Mouse (Mus musculus): ENCODE results near the gene Hsd17b11. TPM values are rescaled to one million over a fixed set of nuclear protein-coding genes. Genes with fewer than 3 reads are reported as not detected.
"Not testable (repeated sequence)": the region's sequence is repeated elsewhere in the genome, so short reads cannot be mapped to it uniquely, and the experiment has no call there.

The Hsd17b11 gene
- total RNA-seq, 2 experiments from 2014 or later: 61.8 to 73.0 TPM

DNA sequence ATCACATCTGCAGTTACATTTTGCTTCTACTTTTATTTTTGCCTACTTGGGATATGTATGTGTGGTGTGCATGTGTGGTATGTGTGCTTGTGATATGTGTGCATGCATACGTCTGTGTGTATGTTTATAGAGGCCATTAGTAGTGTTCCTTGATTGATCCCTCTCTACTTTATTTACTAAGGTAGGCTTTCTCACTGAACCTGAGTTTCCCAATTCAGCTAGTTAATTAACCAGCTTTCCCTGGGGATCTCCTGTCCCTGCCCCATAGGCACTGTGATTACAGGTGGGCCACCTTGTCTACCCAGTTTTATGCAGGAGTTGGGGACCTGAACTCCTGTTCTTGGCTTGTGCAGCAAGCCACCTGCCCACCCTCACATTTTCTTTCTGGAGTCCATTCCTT, 15.0 kb upstream of the Hsd17b11 start:
- DNase-seq (ENCODE audit: low spot score in 2 of 2): no peak

DNA sequence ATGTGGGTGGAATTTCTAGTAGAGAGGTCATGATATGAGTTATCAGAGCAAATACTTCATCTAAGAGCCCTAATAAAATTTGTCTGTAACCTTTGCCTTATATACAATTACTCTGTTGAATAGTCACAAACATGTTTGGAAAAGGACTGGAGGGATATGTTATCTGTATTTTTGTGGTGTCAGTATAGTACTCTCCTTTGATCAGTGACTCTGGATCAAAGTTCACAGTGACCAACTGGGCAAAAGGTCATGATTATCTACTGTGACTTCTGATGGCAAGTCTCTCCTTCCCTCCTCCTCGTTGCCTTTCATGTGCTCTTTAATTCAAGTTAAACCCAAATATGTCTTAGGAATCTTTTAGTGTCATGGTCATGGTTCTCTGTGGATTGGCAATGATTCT, 14.1 kb upstream of the Hsd17b11 start:
- no peak for DNase-seq (ENCODE audit: low spot score in 2 of 2)

DNA sequence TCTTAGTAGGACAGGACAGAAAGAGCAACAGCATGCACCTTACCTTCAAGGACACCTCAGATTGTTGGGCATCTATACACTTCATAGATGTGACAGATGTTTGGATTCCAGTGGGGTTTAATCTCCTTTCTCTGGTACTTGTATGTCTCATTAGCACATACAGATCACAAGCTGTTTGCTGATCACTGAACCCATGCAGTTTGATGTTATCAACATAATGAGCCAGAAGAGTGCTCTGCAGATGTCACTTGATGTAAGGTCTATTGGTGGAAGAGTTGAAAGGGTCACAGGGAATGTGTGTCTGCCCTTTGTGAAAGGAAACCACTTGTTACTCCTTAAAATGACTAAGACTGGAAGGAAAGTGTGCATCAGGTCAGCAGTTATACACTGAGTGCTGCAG, 13.3 kb upstream of the Hsd17b11 start:
- no peak for DNase-seq (ENCODE audit: low spot score in 2 of 2)

DNA sequence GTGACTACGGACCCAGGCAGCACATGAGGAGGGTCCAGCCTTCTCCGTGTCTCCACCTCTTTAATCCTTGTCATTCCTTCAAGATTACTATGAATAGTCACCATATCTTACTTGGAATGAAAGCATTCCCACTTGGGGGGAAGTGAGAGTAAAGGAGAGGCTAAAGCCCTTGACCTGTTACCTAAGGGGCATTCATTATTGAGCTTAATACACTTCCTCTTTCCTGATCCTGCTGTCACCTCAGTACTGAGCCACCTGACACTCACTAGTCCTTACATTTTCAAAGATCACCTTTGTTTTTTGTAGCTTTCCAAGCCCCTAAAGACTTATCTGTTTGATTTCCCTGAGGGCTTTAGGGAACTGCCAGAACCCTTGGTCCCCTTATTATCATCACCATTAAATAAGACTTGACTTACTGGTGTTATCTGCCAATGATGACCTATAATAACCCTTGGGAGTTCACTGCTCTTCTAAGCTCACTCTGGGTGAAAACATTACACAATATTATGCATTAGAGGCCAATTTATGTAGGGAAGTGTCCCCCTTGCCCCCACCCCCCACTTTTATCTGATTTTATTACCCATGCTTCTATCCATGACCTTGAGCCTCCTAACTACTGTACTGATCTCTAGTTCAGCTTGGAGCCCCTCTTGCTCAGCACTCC, 10.8 kb upstream of the Hsd17b11 start:
- no peak for DNase-seq (ENCODE audit: low spot score in 2 of 2)

DNA sequence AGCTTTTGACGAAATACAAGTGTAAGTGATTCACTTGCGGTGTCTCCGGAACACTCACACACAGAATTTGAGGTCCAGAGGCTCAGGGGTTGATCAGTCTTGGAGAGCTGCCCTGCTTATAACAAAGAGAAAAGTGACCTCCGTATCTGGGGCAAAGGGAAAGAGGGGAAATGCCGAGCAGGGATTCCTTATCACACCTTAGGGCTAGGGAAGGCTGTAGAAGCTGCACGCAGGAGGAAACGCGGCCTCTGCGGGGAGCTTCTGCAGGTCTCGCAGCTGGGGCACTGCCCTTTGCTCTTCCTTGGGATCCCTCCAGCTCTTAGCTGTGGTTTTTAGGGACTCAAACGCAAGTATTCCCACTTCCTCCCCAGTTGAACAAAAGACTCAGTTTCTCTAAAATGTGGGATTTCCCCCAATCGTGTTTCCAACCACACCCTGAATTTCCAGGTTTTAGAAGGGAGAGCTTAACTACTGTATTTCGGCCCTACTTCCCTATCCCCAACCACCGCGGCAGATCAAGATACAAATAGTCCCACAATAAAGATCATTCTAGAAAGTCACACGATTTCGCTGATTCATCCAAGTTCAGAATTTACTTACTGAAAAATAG, 3.6 kb upstream of the Hsd17b11 start:
- no peak for DNase-seq (ENCODE audit: low spot score in 2 of 2)

DNA sequence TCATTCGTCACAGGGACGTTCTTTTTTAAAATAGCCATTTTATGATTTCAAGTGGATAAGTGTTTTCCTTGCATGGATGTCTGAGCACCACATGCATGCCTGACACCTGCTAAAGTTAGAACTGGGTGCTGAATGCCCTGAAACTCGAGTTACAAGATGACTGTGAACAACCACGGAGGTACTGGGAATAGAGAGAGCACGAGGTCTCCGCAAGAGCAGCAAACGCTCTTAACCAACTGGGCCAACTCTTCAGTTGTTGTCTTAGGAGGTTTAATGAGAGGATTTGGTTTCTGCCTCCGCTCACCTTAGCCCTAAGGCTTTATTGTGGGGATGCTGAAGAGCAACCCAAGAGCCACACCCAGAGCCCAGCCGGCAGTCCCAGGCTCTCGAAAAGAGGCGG, 3.0 kb upstream of the Hsd17b11 start:
- no peak for DNase-seq (ENCODE audit: low spot score in 2 of 2)

DNA sequence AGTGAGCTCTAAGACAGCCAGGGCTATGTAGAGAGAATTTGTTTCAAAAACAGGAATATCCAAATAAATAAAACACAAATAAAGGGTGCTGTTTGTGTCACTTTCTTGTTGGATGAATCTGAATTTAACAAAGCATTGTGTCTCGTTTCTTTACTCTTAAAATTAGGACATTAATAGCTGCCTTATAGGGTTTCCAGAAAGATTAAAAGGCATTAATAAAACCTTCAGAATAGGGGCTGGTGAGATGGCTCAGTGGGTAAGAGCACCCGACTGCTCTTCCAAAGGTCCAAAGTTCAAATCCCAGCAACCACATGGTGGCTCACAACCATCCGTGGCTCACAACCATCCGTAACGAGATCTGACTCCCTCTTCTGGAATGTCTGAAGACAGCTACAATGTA, 2.5 kb upstream of the Hsd17b11 start:
- DNase-seq (ENCODE audit: low spot score in 2 of 2): not testable (repeated sequence)

DNA sequence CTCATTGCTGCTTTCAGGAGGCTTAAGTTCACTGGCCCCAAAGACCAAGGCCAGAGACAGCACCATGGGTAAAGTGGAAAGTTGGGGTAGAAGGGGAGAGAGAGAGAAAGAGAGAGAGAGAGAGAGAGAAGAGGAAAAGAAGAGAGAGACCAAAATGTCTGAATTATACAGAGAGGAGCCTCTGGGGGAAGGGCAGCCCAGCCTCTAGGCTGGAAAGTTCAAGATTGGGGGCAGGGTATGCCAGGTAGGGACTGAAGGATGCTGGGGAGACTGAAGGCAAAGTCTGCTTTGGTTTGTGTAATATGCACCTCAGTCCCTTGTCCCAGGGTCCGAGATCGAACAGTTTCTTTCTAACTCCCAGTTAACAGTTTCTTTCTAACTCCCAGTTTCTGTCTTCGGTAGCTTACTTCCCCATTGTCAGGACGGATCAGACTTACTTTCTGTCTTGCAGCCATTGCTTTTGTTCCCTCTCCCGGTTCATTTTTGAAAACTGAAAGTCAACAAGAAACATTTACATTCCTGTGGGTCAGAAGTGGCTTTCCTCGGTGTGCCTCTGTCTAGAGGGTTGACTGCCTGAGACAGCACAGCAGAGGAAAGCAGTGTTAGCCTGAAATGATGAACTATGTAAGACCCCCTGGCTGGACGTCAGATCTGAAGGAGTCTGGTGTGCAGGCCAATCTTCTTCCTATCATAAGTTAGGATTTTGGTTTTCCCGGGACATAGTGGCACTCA, 1.7 kb upstream of the Hsd17b11 start:
- DNase-seq (ENCODE audit: low spot score in 2 of 2): no peak

DNA sequence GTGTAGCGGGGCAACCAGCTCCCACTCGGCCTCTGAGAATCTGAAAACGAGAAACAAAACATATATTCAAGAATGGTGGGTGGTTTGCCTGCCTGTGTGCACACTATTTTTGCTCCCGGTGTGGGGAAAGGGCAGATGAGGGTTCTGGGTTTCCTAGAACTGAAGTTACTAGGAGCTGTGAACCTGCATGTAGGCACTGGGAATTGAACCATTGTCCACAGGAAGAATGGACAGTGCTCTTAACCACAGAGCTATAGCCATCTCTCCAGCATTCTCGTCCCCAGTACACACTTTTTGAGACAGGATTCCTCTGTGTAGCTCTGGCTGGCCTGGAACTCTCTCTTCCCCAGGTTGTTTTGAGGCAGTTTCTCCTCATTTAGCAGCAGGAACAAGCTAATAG, 839 bp upstream of the Hsd17b11 start:
- no peak for DNase-seq (ENCODE audit: low spot score in 2 of 2)

DNA sequence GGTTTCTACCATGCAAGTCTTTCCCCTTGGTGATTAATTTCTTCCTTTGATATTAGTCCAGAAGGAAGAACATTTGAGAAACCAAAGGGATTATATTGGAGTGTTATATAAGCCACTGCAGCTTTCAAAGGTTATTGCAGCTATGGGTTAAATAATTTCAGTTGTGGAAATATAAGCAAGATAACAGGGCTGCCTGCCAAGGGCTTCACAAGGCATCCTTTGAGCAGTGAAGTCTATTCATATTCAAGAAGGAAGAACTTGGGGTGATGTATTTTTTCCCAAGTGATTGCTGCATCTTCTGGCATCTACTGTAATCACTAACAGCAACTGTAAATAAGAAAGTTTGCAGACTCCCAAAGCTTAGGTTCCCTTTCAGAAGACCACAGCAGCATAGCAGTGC, 10.3 kb downstream of the Hsd17b11 start:
- no peak for DNase-seq (ENCODE audit: low spot score in 2 of 2)

DNA sequence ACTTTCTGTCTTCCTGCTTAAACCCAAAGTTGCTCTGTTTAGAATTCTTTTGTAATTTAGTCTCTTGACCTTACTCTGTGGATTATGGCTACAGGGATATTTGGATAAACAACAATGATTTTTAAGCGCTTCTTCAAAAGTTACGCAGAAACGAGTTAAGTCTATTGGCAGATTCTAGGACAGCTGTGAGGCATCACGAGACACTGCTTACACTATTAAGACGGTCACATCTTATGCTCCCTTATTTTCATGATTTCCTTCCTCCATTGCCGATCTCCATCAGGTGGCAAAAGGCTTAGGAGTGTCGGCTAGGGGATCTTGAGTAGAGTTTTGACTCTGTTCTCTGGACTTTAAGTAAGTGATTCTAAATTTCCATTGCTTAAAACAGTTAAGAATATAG, 11.5 kb downstream of the Hsd17b11 start:
- DNase-seq (ENCODE audit: low spot score in 2 of 2): no peak

DNA sequence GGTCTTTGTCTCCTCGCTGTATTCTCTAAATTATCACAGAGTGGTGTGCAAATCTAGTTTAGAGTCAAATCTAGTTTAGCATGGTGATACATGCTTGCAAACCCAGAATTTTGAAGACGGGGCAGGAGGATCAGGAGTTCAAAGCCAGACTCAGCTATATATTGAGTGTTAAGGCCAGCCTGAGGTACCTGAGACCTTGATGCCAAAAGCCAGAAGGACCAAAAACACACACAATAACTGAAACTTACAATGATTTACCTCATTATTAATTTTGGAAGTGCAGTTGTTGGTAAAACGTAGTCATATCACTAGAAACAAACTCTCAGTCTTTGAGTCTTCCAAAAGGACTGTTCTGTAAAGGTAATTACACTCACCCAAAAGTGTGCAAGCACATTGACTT, 12.3 kb downstream of the Hsd17b11 start:
- no peak for DNase-seq (ENCODE audit: low spot score in 2 of 2)

DNA sequence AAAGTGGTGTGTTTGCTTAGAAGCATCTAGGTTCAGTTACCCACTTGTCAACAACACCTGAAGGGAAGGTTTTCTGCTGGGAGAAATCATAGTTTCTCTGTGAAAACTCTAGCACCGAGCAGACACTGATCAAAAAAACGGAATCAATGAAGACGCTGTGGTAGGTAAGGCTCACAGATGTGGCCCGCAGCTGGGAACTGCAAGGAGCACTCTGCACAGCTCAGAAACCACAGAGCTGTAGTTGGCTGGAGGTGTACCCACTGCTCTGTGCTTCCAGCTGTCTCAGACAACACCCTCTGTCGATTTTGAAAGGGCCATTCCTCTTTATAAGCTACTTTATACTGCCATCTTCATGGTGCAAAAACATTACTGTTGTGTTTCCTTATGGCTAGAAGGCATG, 13.9 kb downstream of the Hsd17b11 start:
- DNase-seq (ENCODE audit: low spot score in 2 of 2): no peak

DNA sequence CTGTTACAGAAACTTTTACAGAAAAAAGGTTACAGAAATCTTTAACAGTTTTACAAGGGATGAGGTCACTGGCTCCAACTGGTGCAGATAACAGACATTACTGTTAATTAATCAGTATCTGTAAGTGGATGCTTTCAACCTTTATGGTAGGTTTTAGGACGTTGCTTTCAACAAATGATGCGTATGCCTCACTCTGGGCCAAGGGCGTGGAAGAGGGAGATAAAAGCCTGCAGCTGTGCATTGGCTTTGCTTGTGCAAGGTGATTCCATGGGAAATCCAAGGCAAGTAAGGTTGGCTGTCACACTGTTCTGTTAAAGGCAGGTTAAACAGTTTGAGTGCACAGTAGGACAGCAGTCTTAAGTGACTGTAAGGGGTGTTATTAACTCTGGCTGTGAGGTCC, 14.9 kb downstream of the Hsd17b11 start:
- no peak for DNase-seq (ENCODE audit: low spot score in 2 of 2)

DNA sequence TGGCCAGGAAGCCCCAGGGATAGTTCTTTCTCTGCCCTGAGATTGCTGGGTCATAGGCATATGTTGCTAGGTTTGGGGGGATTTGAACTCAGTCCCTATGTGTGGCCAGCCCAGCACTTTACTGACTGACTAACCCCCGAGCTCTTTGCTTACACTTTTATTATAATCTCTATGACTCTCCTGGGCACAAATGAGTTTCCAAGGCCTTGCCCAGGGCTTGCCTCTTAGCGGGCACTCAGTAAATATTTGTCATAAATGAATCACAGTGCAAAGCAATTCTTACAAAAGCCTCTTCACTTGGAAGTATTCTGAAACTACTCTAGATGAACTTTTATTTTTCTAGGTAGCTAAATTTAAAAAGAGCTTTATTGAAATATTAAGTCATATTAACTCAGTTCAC, 17.8 kb downstream of the Hsd17b11 start:
- no peak for DNase-seq (ENCODE audit: low spot score in 2 of 2)

DNA sequence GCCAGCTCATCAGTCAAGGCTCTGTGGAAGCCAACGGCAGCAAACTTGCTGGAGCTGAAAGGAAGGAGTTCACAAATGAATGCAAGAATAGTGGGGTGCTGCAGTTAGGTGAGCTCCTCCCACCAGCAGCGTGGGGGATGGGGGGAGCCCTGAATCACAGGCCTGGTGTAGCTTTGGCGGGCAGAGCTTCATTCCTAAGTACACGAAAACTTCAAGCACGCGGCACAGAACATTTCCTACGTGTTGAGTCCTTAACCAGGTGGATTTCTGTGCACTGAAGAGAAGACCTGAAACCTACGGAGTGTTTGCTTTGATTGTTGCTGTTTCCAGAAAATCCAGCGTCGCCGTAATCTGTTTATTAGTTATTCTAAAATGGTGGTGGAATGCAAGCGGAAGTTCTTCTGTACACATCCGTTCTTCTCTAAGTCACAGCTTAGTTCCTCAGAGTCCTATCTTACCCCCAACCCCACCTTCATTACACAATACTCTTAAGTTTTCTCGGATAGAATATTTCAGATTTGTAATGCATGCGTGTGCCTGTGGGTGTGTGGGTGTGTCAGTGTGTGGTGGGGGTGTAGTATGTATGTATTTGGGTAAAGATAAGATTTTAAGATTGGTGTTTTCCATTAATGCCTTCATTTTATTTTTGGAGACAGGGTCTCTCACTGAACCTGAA, 18.3 kb downstream of the Hsd17b11 start:
- DNase-seq (ENCODE audit: low spot score in 2 of 2): no peak

DNA sequence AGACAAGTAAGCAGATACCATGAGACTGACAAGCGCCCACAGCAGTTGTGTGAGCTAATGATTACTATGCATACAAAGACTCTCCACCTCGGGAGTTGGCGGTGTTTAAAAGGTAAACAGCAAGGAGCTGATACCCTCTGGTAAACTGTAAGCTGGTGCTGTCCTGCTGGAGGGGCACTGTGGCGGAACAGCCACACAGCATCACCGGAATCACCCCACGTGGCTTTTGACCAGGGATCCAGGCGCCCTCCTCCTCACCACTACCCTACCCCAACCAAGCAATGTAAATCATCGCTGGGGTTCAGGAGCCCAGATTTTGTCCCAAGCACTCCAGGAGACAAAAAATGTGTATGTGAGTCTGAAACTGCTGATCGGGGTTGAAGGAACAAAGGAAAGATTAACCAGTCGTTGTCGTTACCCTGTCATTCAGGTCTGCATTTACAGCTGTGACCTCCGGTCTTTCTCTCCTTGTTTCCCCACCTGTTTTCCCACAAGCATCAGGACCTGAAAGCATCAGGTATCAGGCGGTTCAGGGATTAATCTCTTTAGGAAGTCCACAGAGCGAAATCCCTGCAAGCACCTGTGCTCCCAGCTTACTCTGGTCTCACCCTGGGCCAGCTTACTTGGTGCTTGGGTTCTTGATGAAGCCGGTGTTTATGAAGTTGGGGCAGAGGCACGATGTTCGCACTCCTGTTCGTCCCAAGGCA, 19.0 kb downstream of the Hsd17b11 start:
- no peak for DNase-seq (ENCODE audit: low spot score in 2 of 2)

DNA sequence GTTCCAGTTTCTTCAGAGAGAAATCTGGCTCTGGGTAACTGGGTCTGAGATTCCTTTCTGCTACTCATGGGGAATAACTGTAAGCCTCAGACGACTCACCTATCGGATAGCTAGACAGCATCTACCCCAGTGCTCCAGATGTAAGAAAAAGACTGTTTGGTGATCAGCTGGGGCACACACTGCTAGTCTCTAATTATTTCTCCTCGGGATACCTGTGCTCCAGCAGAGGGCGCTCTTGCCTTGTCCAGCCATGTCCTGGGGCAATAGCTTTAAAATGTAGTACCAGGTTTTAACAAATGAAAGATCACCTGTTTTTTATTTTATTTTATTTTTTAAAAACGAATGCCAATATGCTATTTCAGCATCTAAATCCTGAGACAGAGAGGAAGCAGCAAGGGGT, 22.0 kb downstream of the Hsd17b11 start:
- DNase-seq (ENCODE audit: low spot score in 2 of 2): peak; percentile 84 to 89

DNA sequence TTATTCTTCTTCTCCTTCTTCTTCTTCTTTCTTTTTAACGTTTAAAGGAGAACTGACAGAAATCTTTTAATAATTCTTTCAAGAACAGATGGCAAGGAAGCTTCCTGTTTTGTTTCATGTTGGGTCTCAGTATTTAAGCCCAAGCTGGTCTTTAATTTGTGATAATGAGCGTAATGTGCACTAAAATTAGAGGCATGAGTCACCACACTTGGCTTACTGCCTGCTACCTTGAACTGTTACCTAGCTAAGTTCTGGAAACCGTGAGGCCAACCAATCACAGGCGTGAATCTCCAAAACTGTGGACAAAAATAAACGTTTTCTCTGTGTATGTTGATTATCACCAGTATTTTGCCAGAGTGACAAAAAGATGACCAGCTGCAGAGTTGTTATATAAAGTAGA, 23.0 kb downstream of the Hsd17b11 start:
- peak; percentile 29 to 62 for DNase-seq (ENCODE audit: low spot score in 2 of 2)

DNA sequence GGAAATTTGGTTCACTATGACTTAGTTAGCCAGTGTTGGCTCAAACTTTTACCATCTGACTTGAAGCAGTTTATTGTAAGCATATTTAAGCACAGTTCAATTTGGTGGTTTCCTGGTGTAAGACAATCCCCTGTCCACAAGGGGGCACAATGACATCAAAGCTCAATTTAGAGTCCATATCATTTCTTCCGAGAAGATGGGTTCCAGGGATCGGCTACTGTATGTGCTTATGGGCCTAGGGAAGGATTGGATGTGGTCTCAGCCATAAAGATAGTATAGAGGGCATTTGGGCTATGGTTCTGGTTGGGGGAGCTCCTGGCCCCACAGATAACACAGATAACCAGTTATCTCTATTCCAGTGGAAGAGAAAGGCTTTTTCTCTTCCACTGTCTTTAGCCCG, 26.5 kb downstream of the Hsd17b11 start:
- DNase-seq (ENCODE audit: low spot score in 2 of 2): no peak

DNA sequence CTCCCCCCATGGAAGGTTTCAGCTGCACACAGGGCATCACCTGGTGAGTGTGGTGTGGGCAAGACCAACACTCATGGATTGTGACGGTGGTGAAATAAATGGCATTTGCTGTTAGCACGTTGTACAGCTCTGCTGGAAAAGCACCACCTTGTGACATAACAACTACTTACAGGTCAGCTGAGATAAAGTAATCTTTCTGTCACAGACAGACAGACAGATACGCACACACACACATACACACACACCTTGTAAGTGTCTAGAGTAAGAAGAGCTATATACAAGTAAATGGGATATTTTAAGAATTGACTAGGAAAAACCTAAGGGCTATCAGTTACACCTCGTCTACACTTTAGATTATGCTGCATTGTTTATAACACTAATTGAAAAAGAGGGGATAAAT, 27.1 kb downstream of the Hsd17b11 start:
- DNase-seq (ENCODE audit: low spot score in 2 of 2): no peak
